Mouse (Mus musculus) 416B (cell line): ENCODE results near the gene St7.
A peak's percentile ranks its signal among the peaks of the same experiment; 100 is the strongest.
"Not testable (repeated sequence)": the region's sequence is repeated elsewhere in the genome, so short reads cannot be mapped to it uniquely, and the experiment has no call there.

Source experiments
- DNase-seq: peaks from one replicate; pipeline ENCODE4 v3.0.0; 2011; ENCODE audit warnings: low read depth

St7 gene

GRCm38 (mm10) chr6:17692647-17693046, at the start of gene St7:
St7 (plus strand) TSS chr6:17692933.
- no peak for DNase-seq

GRCm38 (mm10) chr6:17646107-17646506, 46.6 kb upstream of the St7 start:
- no peak for DNase-seq

- DNase-seq = peak; percentile 72
These were observed 40.6 kb upstream of the St7 start for GRCm38 (mm10) chr6:17652132-17652531.

GRCm38 (mm10) chr6:17655080-17655479, 37.7 kb upstream of the St7 start:
- peak; percentile 63 for DNase-seq

- DNase-seq = no peak
These were observed 35.4 kb upstream of the St7 start for GRCm38 (mm10) chr6:17657308-17657707.

GRCm38 (mm10) chr6:17665348-17665747, 27.4 kb upstream of the St7 start:
- DNase-seq = peak; percentile 50

GRCm38 (mm10) chr6:17666024-17666423, 26.7 kb upstream of the St7 start:
- no peak for DNase-seq

GRCm38 (mm10) chr6:17667813-17668212, 24.9 kb upstream of the St7 start:
- peak; percentile 57 for DNase-seq

- DNase-seq = no peak
These were observed 24.4 kb upstream of the St7 start for GRCm38 (mm10) chr6:17668334-17668733.

GRCm38 (mm10) chr6:17669826-17670225, 22.9 kb upstream of the St7 start:
- no peak for DNase-seq

GRCm38 (mm10) chr6:17675019-17675756, 17.5 kb upstream of the St7 start:
- peak; percentile 89 for DNase-seq

- DNase-seq = no peak
These were observed 15.7 kb upstream of the St7 start for GRCm38 (mm10) chr6:17677008-17677407.

GRCm38 (mm10) chr6:17680266-17680925, 12.3 kb upstream of the St7 start:
- no peak for DNase-seq

GRCm38 (mm10) chr6:17681810-17682209, 10.9 kb upstream of the St7 start:
- DNase-seq = no peak

GRCm38 (mm10) chr6:17688676-17689075, 4.1 kb upstream of the St7 start:
- no peak for DNase-seq

GRCm38 (mm10) chr6:17693726-17694549, 1.2 kb downstream of the St7 start:
- DNase-seq = peak; percentile 75

- DNase-seq = peak; percentile 62
These were observed 1.8 kb downstream of the St7 start for GRCm38 (mm10) chr6:17694550-17694951.

GRCm38 (mm10) chr6:17696321-17696734, 3.6 kb downstream of the St7 start:
- DNase-seq = peak; percentile 70

GRCm38 (mm10) chr6:17700936-17701612, 8.3 kb downstream of the St7 start:
- DNase-seq = no peak

GRCm38 (mm10) chr6:17704038-17704437, 11.3 kb downstream of the St7 start:
- DNase-seq = not testable (repeated sequence)

GRCm38 (mm10) chr6:17705973-17706372, 13.2 kb downstream of the St7 start:
- no peak for DNase-seq

- DNase-seq = no peak
These were observed 26.2 kb downstream of the St7 start for GRCm38 (mm10) chr6:17718978-17719377.
